Mouse (Mus musculus): ENCODE measurements around the gene Ccdc63.

- TF ChIP-seq POLR2A (IDR thresholded peaks at IDR 0.05; ENCODE audit: insufficient read depth, low read depth, low read length) (no peak), CTCF (IDR thresholded peaks at IDR 0.05) (no peak), EP300 (IDR thresholded peaks at IDR 0.05; ENCODE audit: insufficient read depth, low read depth, low read length) (no peak)
Measured at GRCm38 (mm10) chr5:122135290-122135882, 5.2 kb downstream of the Ccdc63 start.

Measured in heart, adult 2 months (tissue).